Mouse (Mus musculus): ENCODE measurements around the gene Acss3. TPM values are rescaled to one million over a fixed set of nuclear protein-coding genes. Genes with fewer than 3 reads are reported as not detected.

Acss3 gene
- polyA plus RNA-seq, 1 experiment = 0.37 TPM

GRCm38 (mm10) chr10:107144016-107144415 lies 20.5 kb upstream of the Acss3 start:
- H3K36me3 ChIP-seq (ENCODE audit: control insufficient read depth, insufficient read depth) = no peaks in the 10 kb centered on the region
- H3ac ChIP-seq (ENCODE audit: control insufficient read depth, insufficient read length) = no peak overlapping the region
- TF ChIP-seq MAX (IDR thresholded peaks at IDR 0.05; ENCODE audit: low read depth) = no peak
- no peak for TF ChIP-seq E2F4 (IDR thresholded peaks at IDR 0.05; ENCODE audit: insufficient read depth)
- no peak for TF ChIP-seq TCF3 (IDR thresholded peaks at IDR 0.05; ENCODE audit: insufficient read length, low read depth)
- no peak for TF ChIP-seq SRF (IDR thresholded peaks at IDR 0.05; ENCODE audit: control insufficient read depth, insufficient read length, low read depth)
- TF ChIP-seq POLR2A (IDR thresholded peaks at IDR 0.05; ENCODE audit: insufficient read length, low read depth) = no peak
- H3K79me2 ChIP-seq (ENCODE audit: control insufficient read depth, insufficient read depth) = no peaks in the 10 kb centered on the region
- H3K4me3 ChIP-seq = no peak overlapping the region
- H3K27me3 ChIP-seq (ENCODE audit: control insufficient read depth, insufficient read depth, insufficient read length) = no peaks in the 10 kb centered on the region
- H3K4me2 ChIP-seq (ENCODE audit: low read depth) = no peak overlapping the region

GRCm38 (mm10) chr10:107142910-107143309 lies 19.4 kb upstream of the Acss3 start:
- H3K27me3 ChIP-seq (ENCODE audit: control insufficient read depth, insufficient read depth, insufficient read length) = no peaks in the 10 kb centered on the region
- no peak overlapping the region for H3K4me3 ChIP-seq
- H3ac ChIP-seq (ENCODE audit: control insufficient read depth, insufficient read length) = no peak overlapping the region
- H3K4me2 ChIP-seq (ENCODE audit: low read depth) = no peak overlapping the region
- H3K79me2 ChIP-seq (ENCODE audit: control insufficient read depth, insufficient read depth) = no peaks in the 10 kb centered on the region
- TF ChIP-seq MAX (IDR thresholded peaks at IDR 0.05; ENCODE audit: low read depth) (no peak), MYOD1 (IDR thresholded peaks at IDR 0.05; ENCODE audit: control insufficient read depth in 1 of 3, insufficient read length in 2 of 3, low read depth in 2 of 3) (no peak), USF1 (IDR thresholded peaks at IDR 0.05; ENCODE audit: low read depth) (no peak), SRF (IDR thresholded peaks at IDR 0.05; ENCODE audit: control insufficient read depth, insufficient read length, low read depth) (no peak), MYOG (IDR thresholded peaks at IDR 0.05; ENCODE audit: control insufficient read depth in 1 of 3, insufficient read depth in 1 of 3, insufficient read length in 2 of 3, low read depth in 2 of 3) (no peak), TCF3 (IDR thresholded peaks at IDR 0.05; ENCODE audit: insufficient read length, low read depth) (no peak)
- no peaks in the 10 kb centered on the region for H3K36me3 ChIP-seq (ENCODE audit: control insufficient read depth, insufficient read depth)

GRCm38 (mm10) chr10:107122744-107123528 lies 532 bp downstream of the Acss3 start:
- H3K36me3 ChIP-seq (ENCODE audit: control insufficient read depth, insufficient read depth) = no peaks in the 10 kb centered on the region
- H3ac ChIP-seq (ENCODE audit: control insufficient read depth, insufficient read length) = no peak overlapping the region
- TF ChIP-seq TCF12 (IDR thresholded peaks at IDR 0.05; ENCODE audit: insufficient read depth, poor library complexity, severe bottlenecking) = no peak
- no peak for TF ChIP-seq MYOD1 (IDR thresholded peaks at IDR 0.05; ENCODE audit: control insufficient read depth in 1 of 3, insufficient read length in 2 of 3, low read depth in 2 of 3)
- TF ChIP-seq SRF (IDR thresholded peaks at IDR 0.05; ENCODE audit: control insufficient read depth, insufficient read length, low read depth) = no peak
- no peak for TF ChIP-seq REST (IDR thresholded peaks at IDR 0.05; ENCODE audit: insufficient read depth, insufficient read length)
- TF ChIP-seq POLR2A (IDR thresholded peaks at IDR 0.05; ENCODE audit: insufficient read length, low read depth) = no peak
- no peak for TF ChIP-seq USF1 (IDR thresholded peaks at IDR 0.05; ENCODE audit: low read depth)
- no peak for TF ChIP-seq TCF3 (IDR thresholded peaks at IDR 0.05; ENCODE audit: insufficient read length, low read depth)
- TF ChIP-seq E2F4 (IDR thresholded peaks at IDR 0.05; ENCODE audit: insufficient read depth) = no peak
- TF ChIP-seq MAX (IDR thresholded peaks at IDR 0.05; ENCODE audit: low read depth) = no peak
- TF ChIP-seq POLR2AphosphoS2 (IDR thresholded peaks at IDR 0.05; ENCODE audit: insufficient read length, low read depth) = no peak
- TF ChIP-seq CEBPB (IDR thresholded peaks at IDR 0.05; ENCODE audit: insufficient read depth, poor library complexity, severe bottlenecking) = no peak
- no peaks in the 10 kb centered on the region for H3K79me2 ChIP-seq (ENCODE audit: control insufficient read depth, insufficient read depth)
- no peaks in the 10 kb centered on the region for H3K27me3 ChIP-seq (ENCODE audit: control insufficient read depth, insufficient read depth, insufficient read length)
- H3K4me2 ChIP-seq (ENCODE audit: low read depth) = peak overlapping the region; percentile 41
- peak overlapping the region; percentile 36 for H3K4me3 ChIP-seq

- no peak overlapping the region for H3ac ChIP-seq (ENCODE audit: control insufficient read depth, insufficient read length)
- no peak overlapping the region for H3K4me3 ChIP-seq
- no peaks in the 10 kb centered on the region for H3K79me2 ChIP-seq (ENCODE audit: control insufficient read depth, insufficient read depth)
- H3K4me2 ChIP-seq (ENCODE audit: low read depth) = no peak overlapping the region
- TF ChIP-seq CEBPB (IDR thresholded peaks at IDR 0.05; ENCODE audit: insufficient read depth, poor library complexity, severe bottlenecking) = no peak
- no peak for TF ChIP-seq TCF12 (IDR thresholded peaks at IDR 0.05; ENCODE audit: insufficient read depth, poor library complexity, severe bottlenecking)
- no peak for TF ChIP-seq REST (IDR thresholded peaks at IDR 0.05; ENCODE audit: insufficient read depth, insufficient read length)
- no peak for TF ChIP-seq SRF (IDR thresholded peaks at IDR 0.05; ENCODE audit: control insufficient read depth, insufficient read length, low read depth)
- TF ChIP-seq MYOG (IDR thresholded peaks at IDR 0.05; ENCODE audit: control insufficient read depth in 1 of 3, insufficient read depth in 1 of 3, insufficient read length in 2 of 3, low read depth in 2 of 3) = no peak
- TF ChIP-seq TCF3 (IDR thresholded peaks at IDR 0.05; ENCODE audit: insufficient read length, low read depth) = no peak
- H3K27me3 ChIP-seq (ENCODE audit: control insufficient read depth, insufficient read depth, insufficient read length) = no peaks in the 10 kb centered on the region
- no peaks in the 10 kb centered on the region for H3K36me3 ChIP-seq (ENCODE audit: control insufficient read depth, insufficient read depth)
Observed at GRCm38 (mm10) chr10:107121301-107121700, 2.2 kb downstream of the Acss3 start.

GRCm38 (mm10) chr10:107119135-107119534 lies 4.3 kb downstream of the Acss3 start:
- H3K4me3 ChIP-seq = no peak overlapping the region
- no peaks in the 10 kb centered on the region for H3K27me3 ChIP-seq (ENCODE audit: control insufficient read depth, insufficient read depth, insufficient read length)
- no peaks in the 10 kb centered on the region for H3K36me3 ChIP-seq (ENCODE audit: control insufficient read depth, insufficient read depth)
- no peak overlapping the region for H3K4me2 ChIP-seq (ENCODE audit: low read depth)
- H3ac ChIP-seq (ENCODE audit: control insufficient read depth, insufficient read length) = no peak overlapping the region
- H3K79me2 ChIP-seq (ENCODE audit: control insufficient read depth, insufficient read depth) = no peaks in the 10 kb centered on the region
- TF ChIP-seq TCF12 (IDR thresholded peaks at IDR 0.05; ENCODE audit: insufficient read depth, poor library complexity, severe bottlenecking) = no peak
- TF ChIP-seq E2F4 (IDR thresholded peaks at IDR 0.05; ENCODE audit: insufficient read depth) = no peak
- no peak for TF ChIP-seq MYOD1 (IDR thresholded peaks at IDR 0.05; ENCODE audit: control insufficient read depth in 1 of 3, insufficient read length in 2 of 3, low read depth in 2 of 3)
- TF ChIP-seq MAX (IDR thresholded peaks at IDR 0.05; ENCODE audit: low read depth) = no peak
- no peak for TF ChIP-seq POLR2A (IDR thresholded peaks at IDR 0.05; ENCODE audit: insufficient read length, low read depth)
- TF ChIP-seq USF1 (IDR thresholded peaks at IDR 0.05; ENCODE audit: low read depth) = no peak
- no peak for TF ChIP-seq CEBPB (IDR thresholded peaks at IDR 0.05; ENCODE audit: insufficient read depth, poor library complexity, severe bottlenecking)
- no peak for TF ChIP-seq MYOG (IDR thresholded peaks at IDR 0.05; ENCODE audit: control insufficient read depth in 1 of 3, insufficient read depth in 1 of 3, insufficient read length in 2 of 3, low read depth in 2 of 3)
- TF ChIP-seq TCF3 (IDR thresholded peaks at IDR 0.05; ENCODE audit: insufficient read length, low read depth) = no peak
- no peak for TF ChIP-seq REST (IDR thresholded peaks at IDR 0.05; ENCODE audit: insufficient read depth, insufficient read length)
- TF ChIP-seq POLR2AphosphoS2 (IDR thresholded peaks at IDR 0.05; ENCODE audit: insufficient read length, low read depth) = no peak
- TF ChIP-seq SRF (IDR thresholded peaks at IDR 0.05; ENCODE audit: control insufficient read depth, insufficient read length, low read depth) = no peak

Measured in myocyte (in vitro differentiated cells).